Mouse (Mus musculus): ENCODE results near the gene Dcun1d4.

The Dcun1d4 gene

DNA sequence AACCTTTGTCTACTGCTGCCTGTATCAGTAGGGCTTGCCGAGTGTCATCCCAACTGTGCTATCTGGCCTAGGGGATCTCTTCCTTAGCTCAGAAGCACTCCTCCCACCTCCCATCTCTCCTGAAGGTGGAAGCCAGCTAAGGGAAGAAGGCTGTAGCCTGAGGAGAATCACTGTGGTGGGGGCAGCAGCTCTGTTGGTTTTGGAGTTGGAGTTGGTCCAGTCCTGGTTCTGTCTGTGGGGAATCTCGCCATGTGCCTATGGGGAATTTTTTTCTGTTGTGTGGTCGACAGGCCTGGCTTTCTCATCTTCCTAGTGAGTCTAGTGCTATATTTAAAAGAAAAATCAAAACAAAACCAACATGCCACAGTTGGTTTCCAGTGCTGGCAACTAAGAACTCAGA, 16.6 kb downstream of the Dcun1d4 start:
- in situ Hi-C loops (cut with MboI, MseI), result loop anchor here (25.0 kb wide), 1 partner anchor 1565 kb away; no protein-coding TSS in a partner anchor

GRCm38 (mm10) chr5:73498559-73498958, 17.8 kb downstream of the Dcun1d4 start:
- in situ Hi-C loops (cut with MboI, MseI), result loop anchor here (25.0 kb wide), 1 partner anchor 1564 kb away; no protein-coding TSS in a partner anchor

GRCm38 (mm10) chr5:73500867-73501440, 20.2 kb downstream of the Dcun1d4 start:
- in situ Hi-C loops (cut with MboI, MseI), result no loop called here

DNA sequence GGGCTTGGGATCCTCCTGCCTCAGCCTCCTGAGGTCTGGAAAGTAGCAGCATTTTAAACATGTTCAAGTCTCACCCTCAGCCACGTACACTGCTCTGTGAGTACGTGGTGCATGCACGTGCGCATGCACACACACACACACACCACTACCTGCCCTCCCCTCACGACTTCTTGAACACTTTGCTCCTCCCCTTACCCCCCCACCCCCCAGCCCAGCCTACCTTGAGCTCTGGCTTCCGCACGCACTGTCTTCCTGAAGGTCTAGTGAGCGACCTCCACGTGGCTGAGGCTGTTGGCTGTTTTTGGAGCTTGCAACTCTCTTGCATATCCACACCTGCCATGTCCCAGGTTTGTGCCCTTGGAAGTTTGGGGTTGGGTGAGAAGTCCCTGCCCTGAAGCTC, 21.6 kb downstream of the Dcun1d4 start:
- in situ Hi-C loops (cut with MboI, MseI), result no loop called here

DNA sequence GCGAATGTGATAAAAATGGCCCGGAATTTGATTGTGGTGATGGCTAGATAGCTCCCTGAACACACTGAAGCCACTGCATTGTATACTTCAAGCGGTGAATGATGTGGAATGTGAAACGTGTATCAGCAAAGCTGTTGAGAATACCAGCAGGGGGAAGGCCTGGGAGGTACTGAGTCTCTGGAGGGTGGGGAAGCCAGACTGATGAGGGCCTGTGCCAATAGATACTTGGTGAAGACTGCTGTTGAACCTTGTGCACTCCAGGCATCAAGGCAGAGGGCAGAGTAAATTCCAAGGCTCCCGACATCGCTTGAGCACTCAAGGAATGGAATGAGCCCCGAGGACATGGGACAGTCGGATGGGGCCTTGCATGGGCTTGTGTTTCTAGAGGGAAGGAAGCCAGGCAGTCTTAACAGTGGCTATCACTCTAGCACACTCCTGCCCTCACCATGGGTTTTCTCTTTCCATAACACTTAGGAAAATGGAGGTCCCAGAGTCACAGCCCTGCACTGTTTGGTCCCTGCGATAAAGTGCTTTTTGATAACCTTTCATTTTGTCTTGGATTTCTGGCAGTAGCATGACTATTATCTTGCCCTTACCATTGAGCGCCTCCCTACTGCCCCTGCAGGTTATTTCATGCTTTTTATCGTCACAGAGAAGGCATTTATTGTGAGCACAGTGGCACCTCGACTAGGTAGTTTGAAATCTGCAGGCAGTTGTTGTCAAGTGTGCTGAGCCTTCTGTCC, 22.4 kb downstream of the Dcun1d4 start:
- in situ Hi-C loops (cut with MboI, MseI), result no loop called here

- in situ Hi-C loops (cut with MboI, MseI), result no loop called here
Observed at GRCm38 (mm10) chr5:73511074-73511473, 30.3 kb downstream of the Dcun1d4 start.

DNA sequence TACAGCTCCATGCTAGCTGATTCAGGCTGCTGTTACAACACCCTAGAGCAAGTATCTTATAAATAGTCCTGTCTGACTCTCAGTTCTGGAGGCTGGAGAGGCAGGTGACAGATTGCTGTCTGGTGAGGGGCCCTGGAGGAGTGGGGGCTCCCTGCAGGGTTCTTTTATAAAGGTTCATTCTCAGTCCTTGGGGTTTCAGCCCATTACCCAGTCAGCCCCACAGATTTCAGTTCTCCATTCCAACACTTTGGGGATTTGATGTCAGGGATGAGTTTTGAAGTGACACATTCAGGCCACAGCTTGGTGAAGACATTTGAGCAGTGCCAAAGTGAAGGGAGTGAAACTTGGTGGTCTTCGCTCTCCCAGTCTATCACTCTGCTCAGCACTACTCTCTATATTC, 31.4 kb downstream of the Dcun1d4 start:
- in situ Hi-C loops (cut with MboI, MseI), result no loop called here

GRCm38 (mm10) chr5:73512661-73513060, 31.9 kb downstream of the Dcun1d4 start:
- in situ Hi-C loops (cut with MboI, MseI), result no loop called here

- in situ Hi-C loops (cut with MboI, MseI), result no loop called here
Observed at GRCm38 (mm10) chr5:73514202-73514601, 33.4 kb downstream of the Dcun1d4 start.

- in situ Hi-C loops (cut with MboI, MseI), result no loop called here
Observed at GRCm38 (mm10) chr5:73517299-73517698, 36.5 kb downstream of the Dcun1d4 start.

- in situ Hi-C loops (cut with MboI, MseI), result no loop called here
Observed at GRCm38 (mm10) chr5:73518424-73519211, 37.8 kb downstream of the Dcun1d4 start.

DNA sequence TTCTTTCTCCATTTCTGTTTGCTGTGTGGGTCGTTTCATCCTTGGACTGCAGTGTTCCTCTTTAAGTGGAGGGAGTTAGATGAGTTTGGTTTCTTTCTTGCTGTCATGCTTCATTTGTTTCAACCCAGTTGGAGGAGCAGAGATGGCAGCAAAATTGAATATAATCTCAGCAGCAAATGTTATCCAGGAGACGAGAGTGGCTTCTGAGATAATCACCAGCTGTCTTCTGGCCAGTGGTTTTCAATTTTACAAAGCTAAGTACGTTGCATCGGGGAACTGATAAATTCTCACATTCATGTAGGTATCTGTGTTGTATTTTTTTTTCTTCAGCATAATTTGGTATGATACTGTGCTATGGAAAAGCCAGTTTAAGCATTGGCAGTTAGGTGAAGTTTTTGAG, 40.0 kb downstream of the Dcun1d4 start:
- in situ Hi-C loops (cut with MboI, MseI), result no loop called here

DNA sequence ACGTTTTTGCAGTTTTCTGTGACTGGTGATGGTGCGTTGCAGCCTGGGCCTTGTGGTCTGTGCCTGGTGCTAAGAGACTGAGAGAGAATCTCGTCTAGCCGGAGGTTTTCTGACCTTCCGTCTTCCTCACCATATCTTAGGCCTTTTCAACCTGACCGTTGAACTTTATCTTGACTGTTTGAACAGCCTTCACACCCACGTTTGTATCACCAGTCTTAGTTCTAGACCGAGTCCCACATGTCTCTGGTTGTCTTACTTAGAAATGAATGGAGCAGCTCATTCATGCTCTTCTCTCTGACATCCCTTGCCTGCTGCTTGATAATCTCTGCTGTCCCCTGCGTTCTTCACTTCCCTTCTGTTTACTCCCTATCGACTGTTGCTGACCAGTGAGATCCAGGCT, 42.4 kb downstream of the Dcun1d4 start:
- in situ Hi-C loops (cut with MboI, MseI), result no loop called here

DNA sequence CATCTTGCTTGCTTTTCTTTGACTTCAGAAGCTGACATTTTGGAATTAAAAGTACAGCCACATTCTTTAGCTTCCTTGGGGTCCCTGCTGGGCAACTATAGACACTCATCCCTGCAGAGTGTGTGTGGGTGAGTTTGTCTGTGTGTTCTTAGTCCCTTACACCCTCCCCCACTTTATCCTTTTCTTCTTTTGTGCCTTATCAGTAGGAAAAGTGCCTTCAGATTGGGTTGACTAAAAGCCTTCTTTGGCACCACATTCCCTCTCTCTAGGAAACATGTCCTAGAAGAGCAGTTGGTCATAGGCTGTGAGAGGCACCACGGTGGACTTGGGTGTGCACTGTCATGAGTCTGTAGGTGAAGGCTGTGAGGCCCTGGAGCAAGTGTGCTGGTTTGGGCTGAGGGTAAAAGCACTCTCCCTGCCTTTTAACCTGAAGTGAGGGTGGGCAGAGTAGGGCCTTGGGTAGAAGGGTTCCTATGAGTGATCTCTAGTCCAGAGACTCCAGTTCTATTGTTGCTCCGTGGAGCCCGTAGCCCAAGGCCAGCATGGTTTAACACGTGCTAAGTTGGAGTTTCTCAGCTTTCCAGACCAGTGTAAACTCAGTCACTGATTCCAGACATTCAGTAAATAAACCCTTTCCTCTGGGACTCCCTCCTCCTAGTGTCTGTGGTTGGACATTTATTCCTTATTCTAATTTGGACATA, 43.6 kb downstream of the Dcun1d4 start:
- in situ Hi-C loops (cut with MboI, MseI), result no loop called here

DNA sequence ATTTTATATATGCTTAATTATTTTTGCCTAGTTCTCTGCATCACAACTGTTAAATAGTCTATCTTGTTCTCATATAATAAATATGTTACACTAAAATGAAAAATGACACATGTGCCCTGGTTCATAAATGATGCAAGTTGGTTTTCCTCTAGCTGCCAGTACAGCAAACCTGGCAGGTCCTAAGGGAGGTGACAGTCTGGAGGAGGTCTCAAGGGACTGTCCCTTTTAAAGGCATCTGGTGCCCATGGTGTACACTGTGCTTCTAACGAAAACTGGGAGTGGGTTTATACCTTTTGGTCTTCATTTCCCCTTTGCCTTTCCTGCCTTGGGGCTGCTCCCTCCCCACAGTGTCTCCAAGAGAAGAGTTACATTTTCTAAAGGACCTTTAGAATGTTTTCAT, 51.4 kb downstream of the Dcun1d4 start:
- in situ Hi-C loops (cut with MboI, MseI), result no loop called here

- in situ Hi-C loops (cut with MboI, MseI), result no loop called here
Observed at GRCm38 (mm10) chr5:73532879-73533278, 52.1 kb downstream of the Dcun1d4 start.

DNA sequence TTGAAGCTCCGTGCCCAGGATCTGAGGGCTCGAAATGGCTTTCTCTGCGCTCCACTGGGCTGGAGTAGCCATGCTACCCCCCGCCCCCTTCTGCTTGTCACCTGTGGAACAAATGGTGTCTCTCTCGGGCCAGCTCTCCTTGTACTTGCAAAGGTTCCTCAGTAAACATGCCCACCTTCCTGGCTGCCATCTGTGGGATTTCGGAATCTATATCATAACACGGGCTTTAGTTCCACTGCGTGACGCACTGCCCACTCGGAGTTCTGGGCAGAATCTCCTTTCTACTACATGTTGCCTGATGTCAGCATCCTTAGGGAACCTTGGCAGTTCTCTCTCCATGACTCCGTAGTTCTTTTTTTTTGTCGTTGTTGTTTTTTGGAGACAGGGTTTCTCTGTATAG, 56.9 kb downstream of the Dcun1d4 start:
- in situ Hi-C loops (cut with MboI, MseI), result no loop called here

GRCm38 (mm10) chr5:73538586-73539298, 57.9 kb downstream of the Dcun1d4 start:
- in situ Hi-C loops (cut with MboI, MseI), result no loop called here

- in situ Hi-C loops (cut with MboI, MseI), result loop anchor here (5.0 kb wide), 1 partner anchor 97 kb away; no protein-coding TSS in a partner anchor
Observed at GRCm38 (mm10) chr5:73539848-73540510, 59.2 kb downstream of the Dcun1d4 start.

DNA sequence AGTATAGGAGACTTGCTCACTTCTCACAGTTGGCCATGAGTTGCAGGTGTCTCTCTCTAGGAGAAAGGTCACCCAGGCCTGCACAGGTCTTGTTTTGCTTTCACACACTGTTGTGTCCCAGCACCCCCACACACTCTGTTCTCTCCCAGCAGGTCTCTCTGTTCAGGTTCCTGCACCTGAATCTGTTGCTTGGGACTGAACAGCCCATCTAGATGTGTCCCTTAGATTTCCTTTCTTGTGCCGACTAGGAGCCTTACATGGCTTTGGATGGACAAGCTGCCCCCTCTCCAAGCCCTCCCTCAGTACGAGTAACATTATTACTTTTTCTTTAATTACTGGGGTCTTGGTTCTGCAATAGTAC, 59.7 kb downstream of the Dcun1d4 start:
- in situ Hi-C loops (cut with MboI, MseI), result loop anchor here (5.0 kb wide), 1 partner anchor 97 kb away; no protein-coding TSS in a partner anchor

Measured in regulatory T cell (primary cell).